Mouse (Mus musculus) heart, adult 2 months (tissue): ENCODE data around the gene Dbndd2. TPM values are rescaled to one million over a fixed set of nuclear protein-coding genes. Genes with fewer than 3 reads are reported as not detected.

Experiments
- DNase-seq, 2 experiments: peaks; one replicate each; pipeline ENCODE4 v3.0.0; 2021
- H3K27ac ChIP-seq: fragments of 200-600 bp; 2 replicates; pipeline ENCODE4 v1.8.1; 2022
- H3K27me3 ChIP-seq: fragments of 200-500 bp; 2 replicates; pipeline ENCODE4 v1.6.1; 2012; ENCODE audit warnings: mild to moderate bottlenecking, low read length, inconsistent platforms, mixed read lengths; ENCODE audit not compliant: control insufficient read depth, insufficient read depth
- H3K36me3 ChIP-seq: fragments of 200-500 bp; 2 replicates; pipeline ENCODE4 v1.6.1; 2012; ENCODE audit warnings: low read length, inconsistent platforms; ENCODE audit not compliant: control insufficient read depth, insufficient read depth
- H3K4me1 ChIP-seq: fragments of 200-500 bp; 2 replicates; pipeline ENCODE4 v1.6.1; 2011; ENCODE audit warnings: low read length; ENCODE audit not compliant: control insufficient read depth, insufficient read depth
- H3K4me3 ChIP-seq: fragments of 200-600 bp; 2 replicates; pipeline ENCODE4 v1.8.1; 2022
- H3K79me2 ChIP-seq: fragments of 200-500 bp; replicated peaks from 2 replicates; pipeline ENCODE4 v1.6.1; 2012; ENCODE audit warnings: mild to moderate bottlenecking, inconsistent platforms, low read length, moderate library complexity, mixed read lengths; ENCODE audit not compliant: control insufficient read depth, insufficient read depth
- H3K9ac ChIP-seq: fragments of 200-500 bp; 2 replicates; pipeline ENCODE4 v1.6.1; 2012; ENCODE audit warnings: low read depth, mild to moderate bottlenecking, control low read depth, inconsistent platforms, low read length, mixed read lengths
- CTCF ChIP-seq: fragments of 200-600 bp; IDR thresholded peaks from 2 replicates; pipeline ENCODE4 v1.8.1; 2022; ENCODE audit warnings: antibody characterized with exemption, mild to moderate bottlenecking, moderate library complexity
- EP300 ChIP-seq: fragments of 200-500 bp; IDR thresholded peaks from 2 replicates; pipeline ENCODE4 v1.6.1; 2011; ENCODE audit warnings: low read depth, low read length, control low read depth; ENCODE audit not compliant: insufficient read depth
- POLR2A ChIP-seq: fragments of 200-500 bp; IDR thresholded peaks from 2 replicates; pipeline ENCODE4 v1.6.1; 2011; ENCODE audit warnings: mild to moderate bottlenecking, low read depth, low read length, control low read depth; ENCODE audit not compliant: insufficient read depth
- WGBS: fragments of 180-500 bp; shearing (Covaris S2); methylation state at CpG from one replicate; pipeline ENCODE4 v1.1.7; 2018; 5-methylcytosine and 5-hydroxymethylcytosine counted together
- intact Hi-C: fragments of 180-260 bp; cut with DNase I; formaldehyde crosslinking; loops from one replicate; pipeline ENCODE4 v1.15.1; 2025
- polyA plus RNA-seq: library from polyadenylated mRNA; depleted of rRNA; stranded (reverse); fragments of >200 nt; gene quantifications from 2 replicates; pipeline ENCODE4 v1.2.3, GENCODE M21; 2012
- total RNA-seq, 2 experiments: library from RNA; stranded (reverse); gene quantifications; 2 replicates each; pipeline ENCODE4 v1.2.3; 2021

Dbndd2 gene
- total and polyA plus RNA-seq, 3 experiments, result 8.0 to 17.9 (median 10.3) TPM

DNA sequence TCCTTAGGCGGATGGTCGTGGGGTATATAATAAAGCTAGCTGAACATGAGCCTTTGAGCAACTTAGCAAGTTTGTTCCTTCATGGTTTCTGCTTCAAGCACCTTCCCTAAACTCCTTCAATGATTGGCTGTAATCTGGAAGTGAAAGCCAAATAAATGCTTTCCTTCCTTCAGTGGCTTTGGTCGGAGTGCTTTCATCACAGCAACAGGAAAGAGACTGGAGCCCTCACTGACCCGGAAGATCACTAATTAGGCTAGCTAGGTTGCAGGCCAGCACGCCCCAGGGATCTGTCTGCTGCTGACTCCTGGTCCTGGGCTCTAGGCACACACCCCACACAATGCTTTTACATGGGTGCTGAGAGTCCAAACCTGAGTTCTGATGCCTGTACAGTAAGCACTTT is 42.7 kb downstream of the Dbndd2 start:
- H3K4me1 ChIP-seq, result no peaks in the 10 kb centered on the region
- WGBS, result 48% methylated on average over 5 of the region's 5 CpGs
- no peaks in the 10 kb centered on the region for H3K79me2 ChIP-seq
- no peak overlapping the region for H3K27ac ChIP-seq
- TF ChIP-seq EP300 (no peak), POLR2A (no peak), CTCF (no peak)
- H3K4me3 ChIP-seq, result no peak overlapping the region
- no peak for DNase-seq
- no peaks in the 10 kb centered on the region for H3K27me3 ChIP-seq
- H3K36me3 ChIP-seq, result no peaks in the 10 kb centered on the region
- no peak overlapping the region for H3K9ac ChIP-seq
- intact Hi-C loops, result no loop called here

DNA sequence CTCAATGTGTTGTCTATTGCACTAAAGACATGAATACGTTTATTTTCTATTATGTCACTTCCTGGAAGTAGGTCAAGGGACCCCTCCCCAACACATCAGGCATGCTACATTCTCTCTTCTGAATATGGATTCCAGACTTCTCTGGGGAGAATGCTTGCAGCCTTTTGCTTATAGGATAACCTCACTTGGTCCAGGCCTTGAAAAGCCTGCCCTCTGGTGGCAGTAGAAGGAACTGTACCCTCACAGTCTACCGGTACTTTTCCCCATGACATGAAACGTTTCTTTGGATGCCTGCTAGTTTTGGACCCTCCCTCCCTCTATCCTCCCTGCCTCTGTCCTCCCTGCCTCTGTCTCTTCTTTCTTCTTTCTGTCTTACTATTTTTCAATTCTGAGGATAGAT is 45.3 kb downstream of the Dbndd2 start:
- intact Hi-C loops, result no loop called here

DNA sequence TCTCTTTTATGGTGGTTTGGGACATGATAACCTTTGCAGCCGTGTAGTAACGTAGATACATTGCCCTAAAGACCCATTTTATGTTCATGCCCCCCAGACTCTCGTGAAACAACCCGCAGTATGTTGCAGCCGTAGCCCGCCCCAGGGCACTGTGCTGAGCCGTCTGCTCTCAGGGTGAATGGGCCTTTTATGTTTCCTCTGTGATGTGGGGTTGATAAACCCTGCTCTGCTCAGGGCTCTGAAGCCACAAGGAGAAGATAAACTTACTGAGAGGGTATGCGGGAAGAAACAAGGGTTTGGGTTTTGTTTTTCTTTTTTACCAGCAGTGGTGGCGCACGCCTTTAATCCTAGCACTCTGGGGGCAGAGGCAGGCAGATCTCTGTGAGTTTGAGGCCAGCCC is 48.4 kb downstream of the Dbndd2 start:
- intact Hi-C loops, result no loop called here
- no peak for DNase-seq

More for the DNA sequence above, 45.3 kb downstream of the Dbndd2 start:
- DNase-seq, result peak; percentile 62 to 77
- no peaks in the 10 kb centered on the region for H3K27me3 ChIP-seq
- 6% methylated on average over 3 of the region's 3 CpGs for WGBS
- H3K36me3 ChIP-seq, result no peaks in the 10 kb centered on the region
- H3K9ac ChIP-seq, result no peak overlapping the region
- H3K4me3 ChIP-seq, result no peak overlapping the region
- TF ChIP-seq POLR2A (no peak), EP300 (0 out of 2 replicates have a peak, but pooled peaks have one; percentile 58)
- no peak overlapping the region for H3K27ac ChIP-seq
- H3K79me2 ChIP-seq, result no peaks in the 10 kb centered on the region
- no peaks in the 10 kb centered on the region for H3K4me1 ChIP-seq

DNA sequence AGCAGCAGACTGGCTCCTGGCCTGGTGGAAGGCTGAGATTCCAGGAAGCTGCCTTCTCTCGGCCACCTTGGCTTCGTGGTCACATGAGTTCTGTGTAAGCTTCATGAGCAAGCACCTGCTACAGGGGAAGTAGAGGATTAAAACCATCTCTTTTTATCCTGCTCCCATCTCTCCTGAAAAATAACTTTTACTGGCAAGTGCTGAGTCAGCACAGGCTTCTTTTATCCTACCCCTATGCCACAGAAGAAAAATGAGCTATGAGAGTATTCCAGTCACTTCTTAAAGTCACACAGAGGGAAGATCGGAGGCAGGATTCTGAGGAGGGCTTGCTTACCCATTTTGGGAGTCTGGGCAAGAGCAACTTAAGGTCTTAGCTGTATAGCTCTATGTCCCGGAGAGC is 51.1 kb downstream of the Dbndd2 start:
- intact Hi-C loops, result no loop called here
- no peak for TF ChIP-seq POLR2A
- no peak for TF ChIP-seq EP300

More for the DNA sequence above, 48.4 kb downstream of the Dbndd2 start:
- no peaks in the 10 kb centered on the region for H3K36me3 ChIP-seq
- no peak overlapping the region for H3K27ac ChIP-seq
- H3K4me1 ChIP-seq, result no peaks in the 10 kb centered on the region
- no peaks in the 10 kb centered on the region for H3K27me3 ChIP-seq
- H3K79me2 ChIP-seq, result no peaks in the 10 kb centered on the region
- H3K4me3 ChIP-seq, result no peak overlapping the region
- no peak overlapping the region for H3K9ac ChIP-seq
- 73% methylated on average over 10 of the region's 10 CpGs for WGBS
- TF ChIP-seq EP300 (no peak), POLR2A (no peak), CTCF (no peak)

DNA sequence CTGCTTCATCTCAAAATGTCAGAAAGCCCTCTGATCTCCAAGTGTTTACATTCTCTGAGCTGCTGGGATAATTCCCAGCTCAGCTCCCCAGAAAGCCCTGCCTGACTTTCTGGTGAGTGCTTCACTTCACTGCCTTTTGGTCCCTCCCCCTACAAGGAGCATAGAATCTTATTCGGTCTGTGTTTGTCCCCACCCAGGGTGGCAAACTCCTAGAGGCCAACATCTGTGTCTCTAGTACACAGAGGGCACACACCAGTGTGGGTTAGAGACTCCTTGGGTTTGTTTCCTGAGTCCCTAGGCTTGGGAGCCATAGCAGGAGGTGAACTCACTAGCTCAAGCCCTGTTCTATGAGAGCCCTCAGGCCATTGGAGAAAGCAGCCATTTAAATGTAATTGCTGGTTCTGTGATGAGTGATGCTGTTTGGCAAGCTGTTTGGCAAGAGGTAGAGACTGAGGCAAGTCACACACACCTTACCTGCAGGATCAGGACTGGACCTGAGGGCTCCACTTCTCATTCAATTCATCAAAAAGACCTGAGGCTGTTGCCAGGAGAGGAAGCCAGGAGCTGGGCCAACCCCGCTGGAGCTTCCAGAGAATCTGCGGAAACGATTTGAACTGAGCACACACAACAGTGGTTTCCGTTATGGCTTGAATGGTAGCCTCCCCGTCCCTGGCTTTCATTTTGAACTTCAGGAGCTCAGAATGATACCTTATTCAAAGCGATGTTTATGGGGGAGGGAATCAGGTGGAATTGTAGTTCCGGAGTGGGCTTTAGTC is 54.9 kb downstream of the Dbndd2 start:
- WGBS, result 30% methylated on average over 8 of the region's 8 CpGs
- DNase-seq, result peak in 1 of 2 experiments; percentile 29
- H3K4me1 ChIP-seq, result peaks cover 6% of the 10 kb centered on the region; the same call in 1 of the 2 replicates
- no peak for TF ChIP-seq CTCF
- no peak for TF ChIP-seq EP300
- no peak for TF ChIP-seq POLR2A
- no peaks in the 10 kb centered on the region for H3K36me3 ChIP-seq
- H3K27me3 ChIP-seq, result peaks cover 1% of the 10 kb centered on the region; the same call in 1 of the 2 replicates
- no peak overlapping the region for H3K4me3 ChIP-seq
- intact Hi-C loops, result no loop called here
- H3K27ac ChIP-seq, result no peak overlapping the region
- H3K9ac ChIP-seq, result no peak overlapping the region
- no peaks in the 10 kb centered on the region for H3K79me2 ChIP-seq

More for the DNA sequence above, 51.1 kb downstream of the Dbndd2 start:
- WGBS, result 69% methylated on average over 4 of the region's 4 CpGs
- H3K27me3 ChIP-seq, result peaks cover 1% of the 10 kb centered on the region; the same call in 1 of the 2 replicates
- no peak for DNase-seq
- H3K79me2 ChIP-seq, result no peaks in the 10 kb centered on the region
- H3K9ac ChIP-seq, result no peak overlapping the region
- no peak overlapping the region for H3K27ac ChIP-seq
- no peak overlapping the region for H3K4me3 ChIP-seq
- H3K4me1 ChIP-seq, result peaks cover 6% of the 10 kb centered on the region; the same call in 1 of the 2 replicates
- no peaks in the 10 kb centered on the region for H3K36me3 ChIP-seq

DNA sequence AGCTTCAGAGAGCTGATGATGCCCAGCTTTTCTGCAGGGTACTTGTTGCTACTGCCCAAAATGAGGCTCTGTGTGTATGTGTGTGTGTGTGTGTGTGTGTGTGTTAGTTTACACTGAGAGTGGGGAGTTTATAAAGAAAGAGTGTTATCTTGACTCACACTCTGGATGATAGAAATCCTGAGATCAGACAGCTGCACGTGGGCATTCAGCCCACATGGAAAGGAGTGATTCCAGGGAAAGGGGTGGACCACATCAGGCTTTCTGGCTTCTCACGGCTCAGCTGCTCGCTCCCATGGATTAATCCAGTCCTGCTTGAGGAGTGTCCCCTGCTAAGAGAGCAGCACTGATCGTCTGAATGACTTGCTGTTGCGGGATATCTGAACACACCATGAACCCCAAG is 56.2 kb downstream of the Dbndd2 start:
- H3K27ac ChIP-seq, result no peak overlapping the region
- no peak for TF ChIP-seq EP300
- no peak for TF ChIP-seq POLR2A
- no peak for TF ChIP-seq CTCF
- intact Hi-C loops, result no loop called here
- no peak overlapping the region for H3K9ac ChIP-seq
- no peak overlapping the region for H3K4me3 ChIP-seq
- no peak for DNase-seq
- H3K4me1 ChIP-seq, result peaks cover 6% of the 10 kb centered on the region; the same call in 1 of the 2 replicates
- no peaks in the 10 kb centered on the region for H3K36me3 ChIP-seq
- H3K79me2 ChIP-seq, result no peaks in the 10 kb centered on the region
- WGBS, result 73% methylated on average over 5 of the region's 5 CpGs
- peaks cover 1% of the 10 kb centered on the region; the same call in 1 of the 2 replicates for H3K27me3 ChIP-seq
